Mouse (Mus musculus): Measurements from ENCODE around the gene Rapgef4. TPM values are rescaled to one million over a fixed set of nuclear protein-coding genes. Genes with fewer than 3 reads are reported as not detected.

The Rapgef4 gene
- polyA plus RNA-seq, 1 experiment from 2014 or later: 2.2 TPM

GRCm38 (mm10) chr2:72234943-72235342, 253.9 kb downstream of the Rapgef4 start:
- no peak overlapping the region for H3K4me2 ChIP-seq (ENCODE audit: low read depth, low read length, severe bottlenecking)
- H3K4me1 ChIP-seq (replicated peaks; ENCODE audit: control insufficient read depth, insufficient read depth, low read length): no peaks in the 10 kb centered on the region
- no peaks in the 10 kb centered on the region for H3K36me3 ChIP-seq (ENCODE audit: control insufficient read depth, insufficient read depth, low read length)
- WGBS: 2% methylated on average over 3 of the region's 3 CpGs
- peak; percentile 77 for DNase-seq (ENCODE audit: low spot score)
- H3K27ac ChIP-seq (ENCODE audit: low read depth, low read length): no peak overlapping the region
- ATAC-seq (replicated peaks; ENCODE audit: low FRiP score): no peak
- no peak overlapping the region for H3K4me3 ChIP-seq (ENCODE audit: low read depth, low read length)
- no peaks in the 10 kb centered on the region for H3K9me3 ChIP-seq (ENCODE audit: control insufficient read depth, low read length)
- H3K9ac ChIP-seq (ENCODE audit: low read length): no peak overlapping the region
- no peaks in the 10 kb centered on the region for H3K27me3 ChIP-seq (ENCODE audit: control insufficient read depth, insufficient read depth, low read length)

- Histone ChIP-seq H3K27me3 (ENCODE audit: control insufficient read depth, insufficient read depth, low read length) (no peaks in the 10 kb centered on the region), H3K9me3 (ENCODE audit: control insufficient read depth, low read length) (no peaks in the 10 kb centered on the region), H3K4me3 (ENCODE audit: low read depth, low read length) (no peak overlapping the region), H3K9ac (ENCODE audit: low read length) (peak overlapping the region; percentile 2; the same call in 1 of the 2 replicates), H3K4me2 (ENCODE audit: low read depth, low read length, severe bottlenecking) (no peak overlapping the region), H3K4me1 (replicated peaks; ENCODE audit: control insufficient read depth, insufficient read depth, low read length) (no peaks in the 10 kb centered on the region), H3K36me3 (ENCODE audit: control insufficient read depth, insufficient read depth, low read length) (no peaks in the 10 kb centered on the region), H3K27ac (ENCODE audit: low read depth, low read length) (no peak overlapping the region)
- DNase-seq (ENCODE audit: low spot score) (no peak), ATAC-seq (replicated peaks; ENCODE audit: low FRiP score) (no peak)
- WGBS: 55% methylated on average over 12 of the region's 12 CpGs
Measured at GRCm38 (mm10) chr2:72235361-72235901, 254.4 kb downstream of the Rapgef4 start.

- no peak overlapping the region for H3K4me2 ChIP-seq (ENCODE audit: low read depth, low read length, severe bottlenecking)
- H3K36me3 ChIP-seq (ENCODE audit: control insufficient read depth, insufficient read depth, low read length): no peaks in the 10 kb centered on the region
- peaks cover 8% of the 10 kb centered on the region; the same call in 1 of the 2 replicates for H3K4me1 ChIP-seq (replicated peaks; ENCODE audit: control insufficient read depth, insufficient read depth, low read length)
- no peak overlapping the region for H3K9ac ChIP-seq (ENCODE audit: low read length)
- no peaks in the 10 kb centered on the region for H3K27me3 ChIP-seq (ENCODE audit: control insufficient read depth, insufficient read depth, low read length)
- 86% methylated on average over 2 of the region's 2 CpGs for WGBS
- no peak for DNase-seq (ENCODE audit: low spot score)
- no peak for ATAC-seq (replicated peaks; ENCODE audit: low FRiP score)
- no peaks in the 10 kb centered on the region for H3K9me3 ChIP-seq (ENCODE audit: control insufficient read depth, low read length)
- no peak overlapping the region for H3K4me3 ChIP-seq (ENCODE audit: low read depth, low read length)
- H3K27ac ChIP-seq (ENCODE audit: low read depth, low read length): no peak overlapping the region
Measured at GRCm38 (mm10) chr2:72238421-72238820, 257.4 kb downstream of the Rapgef4 start.

GRCm38 (mm10) chr2:72238925-72239324, 257.9 kb downstream of the Rapgef4 start:
- H3K9ac ChIP-seq (ENCODE audit: low read length): no peak overlapping the region
- H3K27me3 ChIP-seq (ENCODE audit: control insufficient read depth, insufficient read depth, low read length): no peaks in the 10 kb centered on the region
- H3K36me3 ChIP-seq (ENCODE audit: control insufficient read depth, insufficient read depth, low read length): no peaks in the 10 kb centered on the region
- 72% methylated on average over 11 of the region's 11 CpGs for WGBS
- no peaks in the 10 kb centered on the region for H3K9me3 ChIP-seq (ENCODE audit: control insufficient read depth, low read length)
- H3K4me3 ChIP-seq (ENCODE audit: low read depth, low read length): no peak overlapping the region
- no peak for ATAC-seq (replicated peaks; ENCODE audit: low FRiP score)
- no peak overlapping the region for H3K4me2 ChIP-seq (ENCODE audit: low read depth, low read length, severe bottlenecking)
- peaks cover 8% of the 10 kb centered on the region; the same call in 1 of the 2 replicates for H3K4me1 ChIP-seq (replicated peaks; ENCODE audit: control insufficient read depth, insufficient read depth, low read length)
- no peak for DNase-seq (ENCODE audit: low spot score)
- no peak overlapping the region for H3K27ac ChIP-seq (ENCODE audit: low read depth, low read length)

GRCm38 (mm10) chr2:72239456-72239855, 258.4 kb downstream of the Rapgef4 start:
- H3K4me1 ChIP-seq (replicated peaks; ENCODE audit: control insufficient read depth, insufficient read depth, low read length): peaks cover 8% of the 10 kb centered on the region; the same call in 1 of the 2 replicates
- ATAC-seq (replicated peaks; ENCODE audit: low FRiP score): no peak
- 90% methylated on average over 8 of the region's 8 CpGs for WGBS
- H3K27me3 ChIP-seq (ENCODE audit: control insufficient read depth, insufficient read depth, low read length): no peaks in the 10 kb centered on the region
- H3K9me3 ChIP-seq (ENCODE audit: control insufficient read depth, low read length): no peaks in the 10 kb centered on the region
- H3K36me3 ChIP-seq (ENCODE audit: control insufficient read depth, insufficient read depth, low read length): no peaks in the 10 kb centered on the region
- no peak overlapping the region for H3K4me3 ChIP-seq (ENCODE audit: low read depth, low read length)
- no peak overlapping the region for H3K4me2 ChIP-seq (ENCODE audit: low read depth, low read length, severe bottlenecking)
- DNase-seq (ENCODE audit: low spot score): no peak
- no peak overlapping the region for H3K27ac ChIP-seq (ENCODE audit: low read depth, low read length)
- H3K9ac ChIP-seq (ENCODE audit: low read length): no peak overlapping the region

GRCm38 (mm10) chr2:72239993-72240392, 259.0 kb downstream of the Rapgef4 start:
- no peaks in the 10 kb centered on the region for H3K9me3 ChIP-seq (ENCODE audit: control insufficient read depth, low read length)

GRCm38 (mm10) chr2:72240691-72241090, 259.7 kb downstream of the Rapgef4 start:
- no peak overlapping the region for H3K4me2 ChIP-seq (ENCODE audit: low read depth, low read length, severe bottlenecking)
- no peaks in the 10 kb centered on the region for H3K36me3 ChIP-seq (ENCODE audit: control insufficient read depth, insufficient read depth, low read length)
- H3K27me3 ChIP-seq (ENCODE audit: control insufficient read depth, insufficient read depth, low read length): no peaks in the 10 kb centered on the region
- DNase-seq (ENCODE audit: low spot score) (no peak), ATAC-seq (replicated peaks; ENCODE audit: low FRiP score) (no peak)
- H3K27ac ChIP-seq (ENCODE audit: low read depth, low read length): no peak overlapping the region
- peaks cover 8% of the 10 kb centered on the region; the same call in 1 of the 2 replicates for H3K4me1 ChIP-seq (replicated peaks; ENCODE audit: control insufficient read depth, insufficient read depth, low read length)
- no peak overlapping the region for H3K4me3 ChIP-seq (ENCODE audit: low read depth, low read length)
- no peak overlapping the region for H3K9ac ChIP-seq (ENCODE audit: low read length)
- 79% methylated on average over 7 of the region's 7 CpGs for WGBS
- H3K9me3 ChIP-seq (ENCODE audit: control insufficient read depth, low read length): no peaks in the 10 kb centered on the region

More at GRCm38 (mm10) chr2:72239993-72240392, 259.0 kb downstream of the Rapgef4 start:
- peaks cover 8% of the 10 kb centered on the region; the same call in 1 of the 2 replicates for H3K4me1 ChIP-seq (replicated peaks; ENCODE audit: control insufficient read depth, insufficient read depth, low read length)
- H3K4me3 ChIP-seq (ENCODE audit: low read depth, low read length): no peak overlapping the region
- H3K4me2 ChIP-seq (ENCODE audit: low read depth, low read length, severe bottlenecking): no peak overlapping the region
- no peak for ATAC-seq (replicated peaks; ENCODE audit: low FRiP score)
- no peaks in the 10 kb centered on the region for H3K36me3 ChIP-seq (ENCODE audit: control insufficient read depth, insufficient read depth, low read length)
- no peak for DNase-seq (ENCODE audit: low spot score)
- no peak overlapping the region for H3K27ac ChIP-seq (ENCODE audit: low read depth, low read length)
- no peaks in the 10 kb centered on the region for H3K27me3 ChIP-seq (ENCODE audit: control insufficient read depth, insufficient read depth, low read length)
- WGBS: 64% methylated on average over 7 of the region's 7 CpGs
- H3K9ac ChIP-seq (ENCODE audit: low read length): no peak overlapping the region

- 55% methylated on average over 14 of the region's 14 CpGs for WGBS
- Histone ChIP-seq H3K4me3 (ENCODE audit: low read depth, low read length) (no peak overlapping the region), H3K9me3 (ENCODE audit: control insufficient read depth, low read length) (no peaks in the 10 kb centered on the region), H3K36me3 (ENCODE audit: control insufficient read depth, insufficient read depth, low read length) (no peaks in the 10 kb centered on the region), H3K9ac (ENCODE audit: low read length) (no peak overlapping the region), H3K27ac (ENCODE audit: low read depth, low read length) (no peak overlapping the region), H3K4me1 (replicated peaks; ENCODE audit: control insufficient read depth, insufficient read depth, low read length) (peaks cover 8% of the 10 kb centered on the region; the same call in 1 of the 2 replicates), H3K4me2 (ENCODE audit: low read depth, low read length, severe bottlenecking) (no peak overlapping the region), H3K27me3 (ENCODE audit: control insufficient read depth, insufficient read depth, low read length) (no peaks in the 10 kb centered on the region)
- ATAC-seq (replicated peaks; ENCODE audit: low FRiP score) (no peak), DNase-seq (ENCODE audit: low spot score) (no peak)
Measured at GRCm38 (mm10) chr2:72241714-72242472, 260.9 kb downstream of the Rapgef4 start.
